Mouse (Mus musculus): ENCODE measurements around the gene Gimap9. TPM values are rescaled to one million over a fixed set of nuclear protein-coding genes. Genes with fewer than 3 reads are reported as not detected.
"Not testable (repeated sequence)": the region's sequence is repeated elsewhere in the genome, so short reads cannot be mapped to it uniquely, and the experiment has no call there.

Gene Gimap9
- polyA plus RNA-seq, 1 experiment, result 0.98 TPM

GRCm38 (mm10) chr6:48678391-48678790 lies 2.5 kb downstream of the Gimap9 start:
- no peak for DNase-seq
- Histone ChIP-seq H3K27me3 (ENCODE audit: control insufficient read depth, insufficient read depth, low read length) (no peaks in the 10 kb centered on the region), H3K4me1 (ENCODE audit: control insufficient read depth, insufficient read depth, low read length) (no peaks in the 10 kb centered on the region; the same call in 1 of the 2 replicates), H3K4me3 (replicated peaks; ENCODE audit: insufficient read depth, low read depth, low read length) (no peak overlapping the region), H3K27ac (ENCODE audit: insufficient read depth, low read length) (no peak overlapping the region)
- 84% methylated on average over 4 of the region's 4 CpGs for WGBS
- no peak for TF ChIP-seq POLR2A (IDR thresholded peaks at IDR 0.05; ENCODE audit: borderline replicate concordance, insufficient read depth, low read length)
- no peak for TF ChIP-seq CTCF (IDR thresholded peaks at IDR 0.05; ENCODE audit: borderline replicate concordance, insufficient read depth, low read depth, low read length)

- no peaks in the 10 kb centered on the region; the same call in 1 of the 2 replicates for H3K4me1 ChIP-seq (ENCODE audit: control insufficient read depth, insufficient read depth, low read length)
- no peak overlapping the region for H3K27ac ChIP-seq (ENCODE audit: insufficient read depth, low read length)
- DNase-seq, result no peak
- H3K4me3 ChIP-seq (replicated peaks; ENCODE audit: insufficient read depth, low read depth, low read length), result no peak overlapping the region
- TF ChIP-seq CTCF (IDR thresholded peaks at IDR 0.05; ENCODE audit: borderline replicate concordance, insufficient read depth, low read depth, low read length) (no peak), POLR2A (IDR thresholded peaks at IDR 0.05; ENCODE audit: borderline replicate concordance, insufficient read depth, low read length) (no peak)
- 86% methylated on average over 6 of the region's 6 CpGs for WGBS
- no peaks in the 10 kb centered on the region for H3K27me3 ChIP-seq (ENCODE audit: control insufficient read depth, insufficient read depth, low read length)
Measured at GRCm38 (mm10) chr6:48679701-48680100, 3.8 kb downstream of the Gimap9 start.

GRCm38 (mm10) chr6:48680421-48680820 lies 4.5 kb downstream of the Gimap9 start:
- TF ChIP-seq CTCF (IDR thresholded peaks at IDR 0.05; ENCODE audit: borderline replicate concordance, insufficient read depth, low read depth, low read length), result no peak
- TF ChIP-seq POLR2A (IDR thresholded peaks at IDR 0.05; ENCODE audit: borderline replicate concordance, insufficient read depth, low read length), result no peak
- H3K4me1 ChIP-seq (ENCODE audit: control insufficient read depth, insufficient read depth, low read length), result no peaks in the 10 kb centered on the region; the same call in 1 of the 2 replicates
- no peak for DNase-seq
- no peaks in the 10 kb centered on the region for H3K27me3 ChIP-seq (ENCODE audit: control insufficient read depth, insufficient read depth, low read length)
- no peak overlapping the region for H3K4me3 ChIP-seq (replicated peaks; ENCODE audit: insufficient read depth, low read depth, low read length)
- WGBS, result 89% methylated on average over 5 of the region's 5 CpGs
- H3K27ac ChIP-seq (ENCODE audit: insufficient read depth, low read length), result no peak overlapping the region

GRCm38 (mm10) chr6:48681472-48682090 lies 5.7 kb downstream of the Gimap9 start:
- WGBS, result 65% methylated on average over 3 of the region's 3 CpGs
- no peak overlapping the region for H3K4me3 ChIP-seq (replicated peaks; ENCODE audit: insufficient read depth, low read depth, low read length)
- no peak overlapping the region for H3K27ac ChIP-seq (ENCODE audit: insufficient read depth, low read length)
- H3K27me3 ChIP-seq (ENCODE audit: control insufficient read depth, insufficient read depth, low read length), result no peaks in the 10 kb centered on the region
- TF ChIP-seq CTCF (IDR thresholded peaks at IDR 0.05; ENCODE audit: borderline replicate concordance, insufficient read depth, low read depth, low read length) (no peak), POLR2A (IDR thresholded peaks at IDR 0.05; ENCODE audit: borderline replicate concordance, insufficient read depth, low read length) (no peak)
- DNase-seq, result no peak
- no peaks in the 10 kb centered on the region; the same call in 1 of the 2 replicates for H3K4me1 ChIP-seq (ENCODE audit: control insufficient read depth, insufficient read depth, low read length)

- TF ChIP-seq POLR2A (IDR thresholded peaks at IDR 0.05; ENCODE audit: borderline replicate concordance, insufficient read depth, low read length) (no peak), CTCF (IDR thresholded peaks at IDR 0.05; ENCODE audit: borderline replicate concordance, insufficient read depth, low read depth, low read length) (no peak)
- Histone ChIP-seq H3K4me3 (replicated peaks; ENCODE audit: insufficient read depth, low read depth, low read length) (no peak overlapping the region), H3K27me3 (ENCODE audit: control insufficient read depth, insufficient read depth, low read length) (no peaks in the 10 kb centered on the region), H3K4me1 (ENCODE audit: control insufficient read depth, insufficient read depth, low read length) (no peaks in the 10 kb centered on the region; the same call in 1 of the 2 replicates), H3K27ac (ENCODE audit: insufficient read depth, low read length) (no peak overlapping the region)
- peak in 1 of 2 experiments; percentile 4 for DNase-seq
- 17% methylated on average over 4 of the region's 4 CpGs for WGBS
Measured at GRCm38 (mm10) chr6:48682271-48682670, 6.3 kb downstream of the Gimap9 start.

GRCm38 (mm10) chr6:48683263-48683821 lies 7.4 kb downstream of the Gimap9 start:
- DNase-seq; H3K27me3 ChIP-seq (ENCODE audit: control insufficient read depth, insufficient read depth, low read length); H3K4me3 ChIP-seq (replicated peaks; ENCODE audit: insufficient read depth, low read depth, low read length); H3K4me1 ChIP-seq (ENCODE audit: control insufficient read depth, insufficient read depth, low read length); H3K27ac ChIP-seq (ENCODE audit: insufficient read depth, low read length): not testable (repeated sequence)
- 100% methylated on average over 4 of the region's 4 CpGs for WGBS

GRCm38 (mm10) chr6:48684319-48684718 lies 8.4 kb downstream of the Gimap9 start, which contains the start of gene Gimap4:
TSS of gene Gimap4 (plus strand) at chr6:48684549.
- DNase-seq, result no peak
- Histone ChIP-seq H3K4me1 (ENCODE audit: control insufficient read depth, insufficient read depth, low read length) (no peaks in the 10 kb centered on the region; the same call in 1 of the 2 replicates), H3K27me3 (ENCODE audit: control insufficient read depth, insufficient read depth, low read length) (no peaks in the 10 kb centered on the region), H3K4me3 (replicated peaks; ENCODE audit: insufficient read depth, low read depth, low read length) (no peak within 1 kb of the TSS), H3K27ac (ENCODE audit: insufficient read depth, low read length) (no peak within 1 kb of the TSS)
- 82% methylated on average over 5 of the region's 5 CpGs for WGBS
- no peak for TF ChIP-seq POLR2A (IDR thresholded peaks at IDR 0.05; ENCODE audit: borderline replicate concordance, insufficient read depth, low read length)
- TF ChIP-seq CTCF (IDR thresholded peaks at IDR 0.05; ENCODE audit: borderline replicate concordance, insufficient read depth, low read depth, low read length), result no peak

GRCm38 (mm10) chr6:48684806-48685205 lies 8.9 kb downstream of the Gimap9 start:
- TF ChIP-seq CTCF (IDR thresholded peaks at IDR 0.05; ENCODE audit: borderline replicate concordance, insufficient read depth, low read depth, low read length) (no peak), POLR2A (IDR thresholded peaks at IDR 0.05; ENCODE audit: borderline replicate concordance, insufficient read depth, low read length) (no peak)
- H3K4me1 ChIP-seq (ENCODE audit: control insufficient read depth, insufficient read depth, low read length), result no peaks in the 10 kb centered on the region; the same call in 1 of the 2 replicates
- no peak for DNase-seq
- no peak overlapping the region for H3K4me3 ChIP-seq (replicated peaks; ENCODE audit: insufficient read depth, low read depth, low read length)
- WGBS, result 62% methylated on average over 4 of the region's 4 CpGs
- no peaks in the 10 kb centered on the region for H3K27me3 ChIP-seq (ENCODE audit: control insufficient read depth, insufficient read depth, low read length)
- no peak overlapping the region for H3K27ac ChIP-seq (ENCODE audit: insufficient read depth, low read length)

All from cerebellum, adult 2 months (tissue).